Mouse (Mus musculus): ENCODE results near the gene Rhbdd2.

DNA sequence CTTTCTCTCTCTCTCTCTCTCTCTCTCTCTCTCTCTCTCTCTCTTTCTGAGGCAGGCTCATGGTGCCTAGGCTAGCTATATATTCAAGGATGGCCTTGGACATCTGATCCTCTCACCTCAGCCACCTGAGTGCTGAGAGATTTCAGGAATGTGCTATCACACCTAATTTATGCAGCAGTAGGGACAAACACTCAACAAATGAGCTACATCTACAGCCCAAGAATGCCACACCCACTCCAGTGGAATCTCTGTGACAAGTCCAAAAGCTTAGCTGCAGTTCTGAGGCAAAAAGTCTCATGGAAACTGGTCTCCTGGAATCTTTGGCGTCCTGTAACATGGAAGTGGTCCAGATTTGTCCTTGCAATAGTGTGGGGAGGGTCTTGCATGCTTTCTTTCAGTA lies 24.8 kb upstream of the Rhbdd2 start:
- TF ChIP-seq CTCF (IDR thresholded peaks at IDR 0.05; ENCODE audit: borderline replicate concordance, insufficient read depth, low read length): no peak
- TF ChIP-seq POLR2A (IDR thresholded peaks at IDR 0.05; ENCODE audit: low read depth, low read length): no peak
